In genomic region chr3:104906007-104906406, GRCm38 (mm10) we compare ENCODE assay signal across 23 mouse cellular contexts. TPM values are rescaled to one million over a fixed set of nuclear protein-coding genes. Genes with fewer than 3 reads are reported as not detected.
DNase-seq lines count a peak whose midpoint lies in the region; ATAC-seq lines count a peak whose summit lies in the region.
"Had no signal": no experiment of that assay in that cellular context is flagged by ENCODE, and none has a peak within 500 bp of the region (broad histone marks: within the 10 kb centered on the region; RNA-seq: fewer than 3 reads in every experiment).

No protein-coding gene starts in this region.

- peak; percentile 90 for ATAC-seq in frontal cortex, adult (ENCODE audit: low TSS enrichment)
- ATAC-seq: activated CD4-positive, CD25-positive, alpha-beta regulatory T cell, adult 4 months; forebrain, postnatal 0 days; hindbrain, embryonic 16.5 days; intestine, embryonic 15.5 days; liver, embryonic 12.5 days; liver, postnatal 0 days; lung, postnatal 0 days; midbrain, embryonic 13.5 days had no signal

- intact Hi-C loops in left cerebral cortex, postnatal 10 days (cut with DNase I) = no loop called here
- intact Hi-C loops in left cerebral cortex, postnatal 14 days (cut with DNase I) = no loop called here

- no peak for DNase-seq in frontal cortex, postnatal 14 days (ENCODE audit: low spot score in 2 of 2)
- peak; percentile 12 for DNase-seq in left cerebral cortex, adult 11 months (ENCODE audit: low spot score)
- DNase-seq in left cerebral cortex, postnatal 10 days (ENCODE audit: extremely low spot score in 1 of 2, low spot score in 2 of 2) = no peak
- peak; percentile 12 to 27 for DNase-seq in left cerebral cortex, postnatal 14 days (ENCODE audit: low spot score in 2 of 2)
- DNase-seq in telencephalon, adult 2 months (ENCODE audit: low read depth, low spot score) = peak; percentile 79
- no peak for DNase-seq in lung, postnatal 4 days
- DNase-seq: adrenal gland, adult 2 months; cerebellum, adult 8-10 months; cerebellum, postnatal 25 days; forebrain, postnatal 0 days; heart, postnatal 14 days; kidney, adult 2 months; kidney, postnatal 36 days; liver, postnatal 0 days had no signal

RNA-seq across cellular contexts. Expression of gene Capza1, which starts 41.7 kb away (rescaled TPM):
- total RNA-seq in left cerebral cortex, postnatal 10 days (2021) = 10 to 100 TPM; 45.2 to 48.3 TPM
- total RNA-seq in left cerebral cortex, postnatal 14 days (2021) = 10 to 100 TPM; 35.8 to 43.4 TPM

RNA-seq across cellular contexts. Expression of gene St7l, which starts 42.2 kb away (rescaled TPM):
- total RNA-seq in left cerebral cortex, postnatal 10 days (2021) = 10 to 100 TPM; 32.1 to 35.9 TPM
- total RNA-seq in left cerebral cortex, postnatal 14 days (2021) = 10 to 100 TPM; 31.7 to 33.7 TPM

RNA-seq across cellular contexts. Expression of gene Wnt2b, which starts 55.7 kb away (rescaled TPM):
- 1 to 10 TPM; 2.2 to 3.0 TPM for total RNA-seq in left cerebral cortex, postnatal 10 days (2021)
- total RNA-seq in left cerebral cortex, postnatal 14 days (2021) = 1 to 10 TPM; 2.5 to 3.4 TPM
- total RNA-seq: CH12.LX; megakaryocyte-erythroid progenitor cell, adult 5-6 weeks had no signal

Comparison
In these comparisons a context has a peak if more than half of its experiments do, and no peak if none do; other contexts are left out.
1. DNase-seq: peak in left cerebral cortex, adult 11 months (single experiment), left cerebral cortex, postnatal 14 days (2 of 2) and telencephalon, adult 2 months (single experiment); none in frontal cortex, postnatal 14 days (0 of 2), left cerebral cortex, postnatal 10 days (0 of 2) and lung, postnatal 4 days (0 of 2).